Mouse (Mus musculus) left cerebral cortex, postnatal 10 days (tissue): ENCODE data around the gene Gm11555. TPM values are rescaled to one million over a fixed set of nuclear protein-coding genes. Genes with fewer than 3 reads are reported as not detected.
"Not testable (repeated sequence)": the region's sequence is repeated elsewhere in the genome, so short reads cannot be mapped to it uniquely, and the experiment has no call there.

Experiments used
- DNase-seq, 2 experiments: peaks; one replicate each; pipeline ENCODE4 v3.0.0; 2021 to 2022; ENCODE audit warnings: low spot score in 2 of 2, mixed read lengths in 1 of 2; ENCODE audit errors: extremely low spot score in 1 of 2
- intact Hi-C: fragments of 180-260 bp; cut with DNase I; formaldehyde crosslinking; loops from one replicate; pipeline ENCODE4 v1.15.1; 2025
- total RNA-seq, 2 experiments: library from RNA; stranded (reverse); gene quantifications; 2 replicates each; pipeline ENCODE4 v1.2.3; 2021

The Gm11555 gene
- total RNA-seq, 2 experiments from 2014 or later = not detected

- DNase-seq = no peak
- intact Hi-C loops = no loop called here
Observed at GRCm38 (mm10) chr11:99614796-99615363, 35.2 kb downstream of the Gm11555 start, which contains the start of gene Krtap2-4. TSS of gene Krtap2-4 (minus strand) at chr11:99614846.

GRCm38 (mm10) chr11:99610089-99610488 lies 39.9 kb downstream of the Gm11555 start, which contains the start of gene Gm11937:
TSS of gene Gm11937 (minus strand) at chr11:99610189.
- intact Hi-C loops, DNase-seq: not testable (repeated sequence)

- peak in 1 of 2 experiments; percentile 15 for DNase-seq
- intact Hi-C loops = no loop called here
Observed at GRCm38 (mm10) chr11:99609126-99609525, 40.9 kb downstream of the Gm11555 start.

- DNase-seq, intact Hi-C loops: not testable (repeated sequence)
Observed at GRCm38 (mm10) chr11:99603208-99603607, 46.8 kb downstream of the Gm11555 start, which contains the start of gene Gm11938. TSS of gene Gm11938 (minus strand) at chr11:99603308.

Other genes with a start within 250 kb of the Gm11555 start
- 1 to 10 TPM; 6.0 to 6.3 TPM for gene Krt12, start 228.0 kb downstream of the Gm11555 start, total RNA-seq
- gene Krt20, start 212.1 kb downstream of the Gm11555 start, total RNA-seq = not detected
- not detected for gene Krt23, start 157.1 kb downstream of the Gm11555 start, total RNA-seq
- gene Krt39, start 128.9 kb downstream of the Gm11555 start, total RNA-seq = not detected
- gene Krt40, start 107.1 kb downstream of the Gm11555 start, total RNA-seq = not detected
- not detected for gene Krtap3-3, start 99.4 kb downstream of the Gm11555 start, total RNA-seq
- gene Krtap3-2, start 93.4 kb downstream of the Gm11555 start, total RNA-seq = not detected
- not detected for gene Gm11939, start 90.8 kb downstream of the Gm11555 start, total RNA-seq
- gene Krtap3-1, start 83.6 kb downstream of the Gm11555 start, total RNA-seq = not detected
- not detected for gene Krtap1-5, start 69.2 kb downstream of the Gm11555 start, total RNA-seq
- gene Krtap1-4, start 66.6 kb downstream of the Gm11555 start, total RNA-seq = not detected
- gene Krtap1-3, start 58.9 kb downstream of the Gm11555 start, total RNA-seq = not detected
- gene Krtap9-3, start 52.1 kb downstream of the Gm11555 start, total RNA-seq = not detected
- not detected for gene Gm11938, start 46.9 kb downstream of the Gm11555 start, total RNA-seq
- gene Gm11937, start 40.0 kb downstream of the Gm11555 start, total RNA-seq = not detected
- gene Krtap2-4, start 35.4 kb downstream of the Gm11555 start, total RNA-seq = not detected
- gene Gm11562, start 29.8 kb downstream of the Gm11555 start, total RNA-seq = not detected
- gene Krtap4-1, start 22.0 kb downstream of the Gm11555 start, total RNA-seq = not detected
- not detected for gene Krtap4-2, start 15.2 kb downstream of the Gm11555 start, total RNA-seq
- gene Krtap4-7, start 6.1 kb downstream of the Gm11555 start, total RNA-seq = not detected
- gene Gm11563, start 8.7 kb upstream of the Gm11555 start, total RNA-seq = not detected
- not detected for gene Krtap4-6, start 15.7 kb upstream of the Gm11555 start, total RNA-seq
- gene Gm14190, start 40.5 kb upstream of the Gm11555 start, total RNA-seq = not detected
- not detected for gene Gm14180, start 84.1 kb upstream of the Gm11555 start, total RNA-seq
- not detected for gene Gm11595, start 122.7 kb upstream of the Gm11555 start, total RNA-seq
- gene Krtap4-8, start 130.5 kb upstream of the Gm11555 start, total RNA-seq = not detected
- not detected for gene Krtap4-9, start 135.0 kb upstream of the Gm11555 start, total RNA-seq
- gene Gm11596, start 143.2 kb upstream of the Gm11555 start, total RNA-seq = not detected
- gene Gm11569, start 148.7 kb upstream of the Gm11555 start, total RNA-seq = not detected
- not detected for gene Gm11554, start 154.2 kb upstream of the Gm11555 start, total RNA-seq
- not detected for gene Krtap4-13, start 159.7 kb upstream of the Gm11555 start, total RNA-seq
- gene Gm11564, start 165.4 kb upstream of the Gm11555 start, total RNA-seq = not detected
- gene 2300003K06Rik, start 187.8 kb upstream of the Gm11555 start, total RNA-seq = not detected
- not detected for gene Krtap4-16, start 201.4 kb upstream of the Gm11555 start, total RNA-seq
- gene Gm11568, start 207.7 kb upstream of the Gm11555 start, total RNA-seq = not detected
- not detected for gene Gm11559, start 214.2 kb upstream of the Gm11555 start, total RNA-seq
- not detected for gene Krtap9-1, start 223.2 kb upstream of the Gm11555 start, total RNA-seq
- gene Gm11567, start 229.0 kb upstream of the Gm11555 start, total RNA-seq = not detected